Mouse (Mus musculus) lung, postnatal 0 days (tissue): ENCODE measurements around the gene Tdrd3. TPM values are rescaled to one million over a fixed set of nuclear protein-coding genes. Genes with fewer than 3 reads are reported as not detected.

Experiments
- ATAC-seq: fragments of 200-750 bp; cut with Nextera tagmentation; 2 replicates; pipeline ENCODE4 v1.8.0; 2017; ENCODE audit warnings: moderate library complexity
- DNase-seq: peaks from one replicate; pipeline ENCODE4 v3.0.0-alpha.2; 2016; ENCODE audit warnings: low spot score
- H3K27ac ChIP-seq: fragments of 300-500 bp; sonication (generic); 2 replicates; pipeline ENCODE4 v1.5.1; 2014; ENCODE audit warnings: antibody characterized with exemption, mild to moderate bottlenecking, low read length, mixed read lengths
- H3K27me3 ChIP-seq: fragments of 300-500 bp; sonication (generic); replicated peaks from 2 replicates; pipeline ENCODE4 v1.6.1; 2014; ENCODE audit warnings: low read length, mixed read lengths; ENCODE audit not compliant: insufficient read depth
- H3K36me3 ChIP-seq: fragments of 300-500 bp; sonication (generic); 2 replicates; pipeline ENCODE4 v1.6.1; 2014; ENCODE audit warnings: low read length, mixed read lengths; ENCODE audit not compliant: insufficient read depth
- H3K4me1 ChIP-seq: fragments of 300-500 bp; sonication (generic); 2 replicates; pipeline ENCODE4 v1.6.1; 2014; ENCODE audit warnings: antibody characterized with exemption, low read depth, low read length, mixed read lengths; ENCODE audit not compliant: insufficient read depth
- H3K4me2 ChIP-seq: fragments of 300-500 bp; sonication (generic); replicated peaks from 2 replicates; pipeline ENCODE4 v1.6.1; 2014; ENCODE audit warnings: low read depth, mild to moderate bottlenecking, low read length, moderate library complexity, mixed read lengths
- H3K4me3 ChIP-seq: fragments of 300-500 bp; sonication (generic); 2 replicates; pipeline ENCODE4 v1.5.1; 2014; ENCODE audit warnings: low read depth, low read length
- H3K9ac ChIP-seq: fragments of 300-500 bp; sonication (generic); replicated peaks from 2 replicates; pipeline ENCODE4 v1.6.1; 2014; ENCODE audit warnings: low read depth, mild to moderate bottlenecking
- H3K9me3 ChIP-seq: fragments of 300-500 bp; sonication (generic); 2 replicates; pipeline ENCODE4 v1.6.1; 2016; ENCODE audit warnings: low read length, mixed read lengths
- CTCF ChIP-seq: IDR thresholded peaks from 2 replicates; pipeline ENCODE4 v1.5.1; 2016; ENCODE audit warnings: antibody characterized with exemption, mild to moderate bottlenecking
- EP300 ChIP-seq: IDR thresholded peaks from 2 replicates; pipeline ENCODE4 v1.6.1; 2016; ENCODE audit warnings: antibody characterized with exemption, mild to moderate bottlenecking, control low read depth
- WGBS: fragments of 180-500 bp; shearing (Covaris S2); extraction: QIAGEN DNeasy Blood & Tissue Kit; methylation state at CpG from one replicate; pipeline ENCODE4 v1.1.7; 2014; 5-methylcytosine and 5-hydroxymethylcytosine counted together
- polyA plus RNA-seq: library from polyadenylated mRNA; unstranded; fragments of >200 nt; fragmentation: Nextera tagmentation; extraction: Ambion mirVana; gene quantifications from 2 replicates; pipeline ENCODE4 v1.2.1, GENCODE M21; 2015

Tdrd3 gene
- polyA plus RNA-seq, 1 experiment from 2014 or later, result 15.5 TPM

- Histone ChIP-seq H3K27me3 (no peaks in the 10 kb centered on the region), H3K27ac (no peak overlapping the region), H3K4me3 (no peak overlapping the region), H3K9ac (no peak overlapping the region), H3K4me1 (no peaks in the 10 kb centered on the region; the same call in 1 of the 2 replicates), H3K36me3 (no peaks in the 10 kb centered on the region), H3K9me3 (no peaks in the 10 kb centered on the region), H3K4me2 (no peak overlapping the region)
- DNase-seq (no peak), ATAC-seq (peak; percentile 41)
- no peak for TF ChIP-seq CTCF
- no peak for TF ChIP-seq EP300
- 38% methylated on average over 7 of the region's 7 CpGs for WGBS
These were observed 10.0 kb downstream of the Tdrd3 start for GRCm38 (mm10) chr14:87426297-87426922.

DNA sequence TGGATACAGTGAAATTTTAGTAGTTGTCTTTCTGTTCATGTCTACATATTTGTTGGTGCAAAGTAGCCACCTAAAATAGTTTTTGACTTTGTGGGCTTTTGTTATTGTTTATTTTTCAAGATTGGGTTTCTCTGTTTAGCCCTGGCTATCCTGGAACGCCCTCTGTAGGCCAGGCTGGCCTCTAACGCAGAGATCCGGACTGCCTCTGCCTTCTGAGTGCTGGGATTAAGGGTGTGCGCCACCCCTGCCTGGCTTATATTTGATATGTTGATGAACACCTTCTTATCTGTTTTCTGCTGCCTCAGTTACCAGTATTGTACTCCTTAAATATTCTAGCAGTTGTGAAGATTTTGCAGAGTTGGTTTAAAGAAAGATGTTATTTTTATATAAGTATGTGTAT lies 10.6 kb downstream of the Tdrd3 start:
- TF ChIP-seq EP300, result no peak
- no peak for TF ChIP-seq CTCF
- WGBS, result 88% methylated on average over 4 of the region's 4 CpGs
- Histone ChIP-seq H3K27me3 (no peaks in the 10 kb centered on the region), H3K9ac (no peak overlapping the region), H3K4me2 (no peak overlapping the region), H3K4me1 (no peaks in the 10 kb centered on the region; the same call in 1 of the 2 replicates), H3K4me3 (no peak overlapping the region), H3K27ac (no peak overlapping the region), H3K9me3 (no peaks in the 10 kb centered on the region), H3K36me3 (no peaks in the 10 kb centered on the region)
- ATAC-seq, result no peak
- DNase-seq, result no peak

GRCm38 (mm10) chr14:87427659-87428289 lies 11.3 kb downstream of the Tdrd3 start:
- Histone ChIP-seq H3K4me3 (no peak overlapping the region), H3K27ac (no peak overlapping the region), H3K36me3 (no peaks in the 10 kb centered on the region), H3K4me2 (no peak overlapping the region), H3K4me1 (no peaks in the 10 kb centered on the region; the same call in 1 of the 2 replicates), H3K27me3 (no peaks in the 10 kb centered on the region), H3K9me3 (no peaks in the 10 kb centered on the region), H3K9ac (no peak overlapping the region)
- ATAC-seq (no peak), DNase-seq (no peak)
- 87% methylated on average over 5 of the region's 5 CpGs for WGBS
- no peak for TF ChIP-seq CTCF
- no peak for TF ChIP-seq EP300

DNA sequence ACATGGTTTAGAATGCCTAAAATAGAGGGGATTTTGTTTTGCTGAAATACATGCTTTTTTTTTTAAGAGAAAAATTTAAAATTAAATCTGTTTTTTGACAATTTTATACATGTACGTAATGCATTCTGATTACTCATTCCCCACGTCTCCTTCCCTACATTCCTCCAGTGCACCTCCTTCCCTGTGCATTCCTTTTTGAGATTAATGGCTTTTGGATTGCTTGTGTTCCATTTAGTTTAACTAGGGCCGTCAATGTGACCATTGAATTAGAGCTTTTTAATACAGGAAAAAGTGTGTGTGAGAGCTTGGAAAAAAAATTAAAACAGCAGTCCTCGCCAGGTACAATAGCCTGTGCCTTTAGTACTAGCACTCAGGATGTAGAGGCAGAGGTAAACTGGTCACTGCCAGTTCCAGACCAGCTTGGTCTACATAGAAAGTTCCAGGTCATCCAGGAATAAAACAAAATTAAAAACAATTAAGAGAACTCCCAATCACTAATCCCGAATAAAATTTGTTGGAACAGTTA lies 17.0 kb downstream of the Tdrd3 start:
- H3K36me3 ChIP-seq, result no peaks in the 10 kb centered on the region
- no peak overlapping the region for H3K27ac ChIP-seq
- no peak for DNase-seq
- 65% methylated on average over 5 of the region's 5 CpGs for WGBS
- ATAC-seq, result no peak
- no peaks in the 10 kb centered on the region for H3K4me1 ChIP-seq
- H3K9ac ChIP-seq, result no peak overlapping the region
- TF ChIP-seq EP300 (no peak), CTCF (no peak)
- H3K4me3 ChIP-seq, result no peak overlapping the region
- H3K27me3 ChIP-seq, result no peaks in the 10 kb centered on the region
- no peaks in the 10 kb centered on the region for H3K9me3 ChIP-seq
- no peak overlapping the region for H3K4me2 ChIP-seq

- H3K27ac ChIP-seq, result no peak overlapping the region
- no peak overlapping the region for H3K9ac ChIP-seq
- H3K4me2 ChIP-seq, result no peak overlapping the region
- no peak overlapping the region for H3K4me3 ChIP-seq
- H3K36me3 ChIP-seq, result no peaks in the 10 kb centered on the region
- H3K9me3 ChIP-seq, result no peaks in the 10 kb centered on the region
- no peaks in the 10 kb centered on the region for H3K4me1 ChIP-seq
- DNase-seq (no peak), ATAC-seq (no peak)
- H3K27me3 ChIP-seq, result no peaks in the 10 kb centered on the region
- TF ChIP-seq EP300, result no peak
- no peak for TF ChIP-seq CTCF
- WGBS, result 74% methylated on average over 4 of the region's 4 CpGs
These were observed 18.9 kb downstream of the Tdrd3 start for GRCm38 (mm10) chr14:87435382-87435781.

- TF ChIP-seq EP300 (peak; percentile 44; the same call in 1 of the 2 replicates), CTCF (no peak)
- Histone ChIP-seq H3K27ac (no peak overlapping the region), H3K36me3 (no peaks in the 10 kb centered on the region), H3K4me1 (no peaks in the 10 kb centered on the region), H3K4me3 (no peak overlapping the region), H3K4me2 (no peak overlapping the region), H3K9me3 (no peaks in the 10 kb centered on the region), H3K9ac (no peak overlapping the region), H3K27me3 (no peaks in the 10 kb centered on the region)
- WGBS, result 11% methylated on average over 2 of the region's 2 CpGs
- ATAC-seq (peak; percentile 48), DNase-seq (peak; percentile 41)
These were observed 23.3 kb downstream of the Tdrd3 start for GRCm38 (mm10) chr14:87439721-87440120.
